Mouse (Mus musculus) olfactory bulb, adult 2 months (tissue): ENCODE measurements at regions not wholly inside any gene's neighbourhood (a gene's known extent, or its start where the extent isn't known, plus 50 kb on each side); places are given as distances from the start of the nearest gene placed in this dataset.

Experiments used
- CTCF ChIP-seq: fragments of 200-500 bp; IDR thresholded peaks from 2 replicates; pipeline ENCODE4 v1.5.1; 2012; ENCODE audit warnings: low read depth, mild to moderate bottlenecking, low read length, moderate library complexity; ENCODE audit not compliant: insufficient read depth
- POLR2A ChIP-seq: fragments of 200-500 bp; IDR thresholded peaks from 2 replicates; pipeline ENCODE4 v1.6.1; 2012; ENCODE audit warnings: mild to moderate bottlenecking, low read depth, low read length, moderate library complexity; ENCODE audit not compliant: insufficient read depth

DNA sequence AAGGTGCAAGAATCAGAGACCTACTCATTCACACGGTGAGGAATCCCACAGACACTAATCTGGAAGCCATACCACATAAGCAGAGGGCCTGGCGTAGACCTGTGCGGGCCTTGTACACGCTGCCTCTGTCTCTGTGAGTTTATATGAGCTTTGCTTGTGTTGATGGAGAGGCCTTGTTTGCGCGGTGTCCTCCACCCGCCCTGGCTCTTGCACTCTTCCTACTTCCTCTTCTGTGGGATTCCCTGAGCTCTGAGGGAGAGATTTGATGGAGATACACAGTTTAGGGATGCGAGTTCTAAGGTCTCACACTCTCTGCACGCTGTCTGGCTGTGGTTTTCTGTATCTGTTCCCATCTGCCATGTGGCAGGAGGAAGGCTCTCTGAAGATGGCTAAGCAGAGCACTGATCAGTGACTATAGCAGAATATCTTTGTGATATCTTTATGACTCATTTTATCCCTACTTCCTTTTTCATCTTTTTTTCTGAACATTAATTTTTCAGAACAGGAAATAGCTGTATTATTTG lies 287.7 kb downstream of the Etnk1 start:
- no peak for TF ChIP-seq CTCF
- TF ChIP-seq POLR2A: no peak
